Mouse (Mus musculus): ENCODE measurements around the gene Syf2.

DNA sequence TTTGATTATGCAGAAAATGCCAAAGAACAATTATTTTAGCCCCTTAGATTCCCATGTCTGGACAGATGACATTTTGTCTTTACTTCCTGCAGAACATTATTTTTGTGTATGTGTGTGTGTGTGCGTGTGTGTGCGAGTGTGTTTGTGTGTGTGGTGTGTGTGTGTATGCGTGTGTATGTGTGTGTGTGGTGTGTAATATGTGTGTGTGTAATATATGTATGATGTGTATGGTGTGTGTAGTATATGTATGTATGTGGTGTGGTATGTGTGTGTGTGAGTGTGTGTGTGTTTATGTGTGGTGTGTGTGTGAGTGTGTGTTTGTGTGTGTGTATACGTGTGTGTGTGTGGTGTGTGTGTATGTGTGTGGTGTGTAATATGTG is 45.2 kb downstream of the Syf2 start:
- TF ChIP-seq CTCF (IDR thresholded peaks at IDR 0.05; ENCODE audit: control insufficient read depth, insufficient read depth, insufficient replicate concordance, low read depth, low read length): no peak
- no peak for TF ChIP-seq POLR2A (IDR thresholded peaks at IDR 0.05; ENCODE audit: control insufficient read depth, low read depth, low read length)
